Mouse (Mus musculus) stomach, embryonic 16.5 days (tissue): ENCODE measurements around the gene Gm48551. TPM values are rescaled to one million over a fixed set of nuclear protein-coding genes. Genes with fewer than 3 reads are reported as not detected.

Source experiments
- ATAC-seq: fragments of 200-750 bp; cut with Nextera tagmentation; 2 replicates; pipeline ENCODE4 v1.8.0; 2017; ENCODE audit warnings: moderate number of reproducible peaks, moderate TSS enrichment; ENCODE audit not compliant: insufficient read depth, low FRiP score
- H3K27ac ChIP-seq: fragments of 300-500 bp; sonication (generic); 2 replicates; pipeline ENCODE4 v1.5.1; 2014; ENCODE audit warnings: low read length
- H3K27me3 ChIP-seq: fragments of 300-500 bp; sonication (generic); 2 replicates; pipeline ENCODE4 v1.6.1; 2014; ENCODE audit warnings: low read length, control low read depth, mixed read lengths; ENCODE audit not compliant: control insufficient read depth, insufficient read depth
- H3K36me3 ChIP-seq: fragments of 300-500 bp; sonication (generic); 2 replicates; pipeline ENCODE4 v1.6.1; 2014; ENCODE audit warnings: low read length; ENCODE audit not compliant: control insufficient read depth, insufficient read depth
- H3K4me1 ChIP-seq: fragments of 300-500 bp; sonication (generic); 2 replicates; pipeline ENCODE4 v1.6.1; 2014; ENCODE audit warnings: low read length, control low read depth, mixed read lengths; ENCODE audit not compliant: control insufficient read depth, insufficient read depth
- H3K4me2 ChIP-seq: fragments of 300-500 bp; sonication (generic); 2 replicates; pipeline ENCODE4 v1.6.1; 2014; ENCODE audit warnings: low read depth, low read length, mixed read lengths
- H3K4me3 ChIP-seq: fragments of 300-500 bp; sonication (generic); replicated peaks from 2 replicates; pipeline ENCODE4 v1.5.1; 2014; ENCODE audit warnings: mild to moderate bottlenecking, low read length
- H3K9ac ChIP-seq: fragments of 300-500 bp; sonication (generic); 2 replicates; pipeline ENCODE4 v1.6.1; 2014; ENCODE audit warnings: low read length
- H3K9me3 ChIP-seq: fragments of 300-500 bp; sonication (generic); replicated peaks from 2 replicates; pipeline ENCODE4 v1.6.1; 2016; ENCODE audit warnings: low read length, control low read depth; ENCODE audit not compliant: control insufficient read depth
- WGBS: fragments of 180-500 bp; shearing (Covaris S2); extraction: QIAGEN DNeasy Blood & Tissue Kit; methylation state at CpG from one replicate; pipeline ENCODE4 v1.1.7; 2014; 5-methylcytosine and 5-hydroxymethylcytosine counted together
- microRNA-seq: library from miRNA; unstranded; fragments of <30 nt; microRNA quantifications from one replicate; pipeline ENCODE4, GENCODE M21; 2016
- polyA plus RNA-seq: library from polyadenylated mRNA; unstranded; fragments of >200 nt; fragmentation: Nextera tagmentation; extraction: Ambion mirVana; gene quantifications from 2 replicates; pipeline ENCODE4 v1.2.1, GENCODE M21; 2015

The Gm48551 gene
- polyA plus RNA-seq, 1 experiment from 2014 or later = 3.0 TPM

GRCm38 (mm10) chr10:81432868-81433262 lies 48.6 kb downstream of the Gm48551 start:
- Histone ChIP-seq H3K27me3 (no peaks in the 10 kb centered on the region), H3K4me1 (peaks cover 27% of the 10 kb centered on the region), H3K9ac (peak overlapping the region; percentile 66), H3K4me3 (peak overlapping the region; percentile 33), H3K36me3 (no peaks in the 10 kb centered on the region), H3K27ac (no peak overlapping the region), H3K9me3 (no peaks in the 10 kb centered on the region), H3K4me2 (peak overlapping the region; percentile 58)
- ATAC-seq = peak; percentile 85
- 4% methylated on average over 17 of the region's 17 CpGs for WGBS

- peaks cover 24% of the 10 kb centered on the region for H3K4me1 ChIP-seq
- H3K9ac ChIP-seq = peak overlapping the region; percentile 66; the same call in 1 of the 2 replicates
- H3K4me2 ChIP-seq = 0 out of 2 replicates have a peak overlapping the region, but pooled peaks have one; percentile 58
- H3K27ac ChIP-seq = no peak overlapping the region
- no peak overlapping the region for H3K4me3 ChIP-seq
- no peak for ATAC-seq
- no peaks in the 10 kb centered on the region for H3K36me3 ChIP-seq
- H3K9me3 ChIP-seq = no peaks in the 10 kb centered on the region
- 69% methylated on average over 26 of the region's 26 CpGs for WGBS
- no peaks in the 10 kb centered on the region for H3K27me3 ChIP-seq
Observed at GRCm38 (mm10) chr10:81433541-81434289, 49.4 kb downstream of the Gm48551 start.

GRCm38 (mm10) chr10:81434361-81435263 lies 50.3 kb downstream of the Gm48551 start:
- Histone ChIP-seq H3K27ac (no peak overlapping the region; the same call in none of the 2 replicates), H3K4me3 (no peak overlapping the region), H3K36me3 (no peaks in the 10 kb centered on the region), H3K27me3 (no peaks in the 10 kb centered on the region), H3K4me2 (no peak overlapping the region), H3K9ac (peak overlapping the region; percentile 18; the same call in 1 of the 2 replicates), H3K9me3 (no peaks in the 10 kb centered on the region), H3K4me1 (peaks cover 19% of the 10 kb centered on the region)
- no peak for ATAC-seq
- 45% methylated on average over 15 of the region's 15 CpGs for WGBS

GRCm38 (mm10) chr10:81435436-81435835 lies 51.2 kb downstream of the Gm48551 start:
- Histone ChIP-seq H3K27me3 (no peaks in the 10 kb centered on the region), H3K9ac (peak overlapping the region; percentile 25; the same call in 1 of the 2 replicates), H3K4me3 (no peak overlapping the region), H3K4me1 (peaks cover 18% of the 10 kb centered on the region), H3K9me3 (no peaks in the 10 kb centered on the region), H3K4me2 (no peak overlapping the region), H3K36me3 (no peaks in the 10 kb centered on the region), H3K27ac (no peak overlapping the region; the same call in 1 of the 2 replicates)
- no peak for ATAC-seq
- WGBS = 54% methylated on average over 3 of the region's 3 CpGs

GRCm38 (mm10) chr10:81441019-81441418 lies 56.8 kb downstream of the Gm48551 start:
- Histone ChIP-seq H3K36me3 (no peaks in the 10 kb centered on the region), H3K27ac (no peak overlapping the region), H3K4me1 (no peaks in the 10 kb centered on the region), H3K9ac (no peak overlapping the region), H3K4me2 (no peak overlapping the region), H3K4me3 (no peak overlapping the region), H3K9me3 (no peaks in the 10 kb centered on the region), H3K27me3 (no peaks in the 10 kb centered on the region)
- 0 out of 2 replicates have a peak, but pooled peaks have one; percentile 53 for ATAC-seq

Small RNAs within 50 kb of the gene (microRNA-seq; reads per million reads assigned to microRNA genes)
- gene Mir1191b = 1.3 reads per million
- gene Mir6913 = not detected

Other genes starting within 250 kb of the Gm48551 start
- gene Zbtb7a, start 249.2 kb upstream of the Gm48551 start, polyA plus RNA-seq = 36.6 and 47.4 TPM in 2 replicates
- 34.8 and 35.8 TPM in 2 replicates for gene Pias4, start 216.5 kb upstream of the Gm48551 start, polyA plus RNA-seq
- gene Eef2, start 207.8 kb upstream of the Gm48551 start, polyA plus RNA-seq = 533 and 575 TPM in 2 replicates
- gene Dapk3, start 201.5 kb upstream of the Gm48551 start, polyA plus RNA-seq = 30.5 and 32.4 TPM in 2 replicates
- gene 4930442H23Rik, start 200.6 kb upstream of the Gm48551 start, polyA plus RNA-seq = not detected in 2 replicates
- gene Nmrk2, start 182.4 kb upstream of the Gm48551 start, polyA plus RNA-seq = 0.57 TPM in 1 of 2 replicates, not detected in the other
- gene Atcay, start 153.6 kb upstream of the Gm48551 start, polyA plus RNA-seq = 1.5 TPM in 2 replicates
- gene Zfr2, start 151.3 kb upstream of the Gm48551 start, polyA plus RNA-seq = 5.3 and 5.9 TPM in 2 replicates
- 3.6 and 4.2 TPM in 2 replicates for gene Matk, start 131.5 kb upstream of the Gm48551 start, polyA plus RNA-seq
- gene Mrpl54, start 117.5 kb upstream of the Gm48551 start, polyA plus RNA-seq = 197 and 220 TPM in 2 replicates
- gene Apba3, start 117.5 kb upstream of the Gm48551 start, polyA plus RNA-seq = 61.6 and 66.9 TPM in 2 replicates
- 29.1 and 35.7 TPM in 2 replicates for gene Tjp3, start 92.9 kb upstream of the Gm48551 start, polyA plus RNA-seq
- 40.8 and 41.8 TPM in 2 replicates for gene Pip5k1c, start 91.5 kb upstream of the Gm48551 start, polyA plus RNA-seq
- gene Cactin, start 63.4 kb upstream of the Gm48551 start, polyA plus RNA-seq = 22.4 and 26.7 TPM in 2 replicates
- gene Tbxa2r, start 55.7 kb upstream of the Gm48551 start, polyA plus RNA-seq = 28.1 and 31.5 TPM in 2 replicates
- gene Gipc3, start 41.2 kb upstream of the Gm48551 start, polyA plus RNA-seq = 0.05 TPM in 1 of 2 replicates, not detected in the other
- gene Hmg20b, start 34.0 kb upstream of the Gm48551 start, polyA plus RNA-seq = 67.7 and 70.2 TPM in 2 replicates
- gene Mfsd12, start 27.0 kb upstream of the Gm48551 start, polyA plus RNA-seq = 7.3 and 8.6 TPM in 2 replicates
- 2.9 and 3.0 TPM in 2 replicates for gene 4930404N11Rik, start 18.6 kb upstream of the Gm48551 start, polyA plus RNA-seq
- 69.2 and 79.0 TPM in 2 replicates for gene Fzr1, start 6.0 kb upstream of the Gm48551 start, polyA plus RNA-seq
- 77.4 and 79.6 TPM in 2 replicates for gene Dohh, start within 50 bp of the Gm48551 start, polyA plus RNA-seq
- 1.3 and 1.5 TPM in 2 replicates for gene Gm48552, start 4.5 kb downstream of the Gm48551 start, polyA plus RNA-seq
- 61.8 and 65.3 TPM in 2 replicates for gene Smim24, start 8.6 kb downstream of the Gm48551 start, polyA plus RNA-seq
- 74.8 and 82.5 TPM in 2 replicates for gene Nfic, start 71.2 kb downstream of the Gm48551 start, polyA plus RNA-seq
- gene Celf5, start 98.2 kb downstream of the Gm48551 start, polyA plus RNA-seq = 1.3 and 1.5 TPM in 2 replicates
- 88.4 and 96.7 TPM in 2 replicates for gene Ncln, start 111.9 kb downstream of the Gm48551 start, polyA plus RNA-seq
- 1.2 TPM in 2 replicates for gene S1pr4, start 115.7 kb downstream of the Gm48551 start, polyA plus RNA-seq
- gene Gna15, start 139.8 kb downstream of the Gm48551 start, polyA plus RNA-seq = 9.0 and 11.0 TPM in 2 replicates
- gene Gna11, start 160.7 kb downstream of the Gm48551 start, polyA plus RNA-seq = 101 and 105 TPM in 2 replicates
- 325 and 351 TPM in 2 replicates for gene Aes, start 175.0 kb downstream of the Gm48551 start, polyA plus RNA-seq
- gene Tle2, start 190.1 kb downstream of the Gm48551 start, polyA plus RNA-seq = 20.6 and 23.6 TPM in 2 replicates
- gene Tle6, start 216.6 kb downstream of the Gm48551 start, polyA plus RNA-seq = 26.0 and 31.2 TPM in 2 replicates
- 0.46 and 0.61 TPM in 2 replicates for gene BC025920, start 221.8 kb downstream of the Gm48551 start, polyA plus RNA-seq
- gene Sirt6, start 243.3 kb downstream of the Gm48551 start, polyA plus RNA-seq = 28.6 and 33.6 TPM in 2 replicates
- gene Ankrd24, start 244.1 kb downstream of the Gm48551 start, polyA plus RNA-seq = 9.9 and 11.1 TPM in 2 replicates